Mouse (Mus musculus): ENCODE data around the gene Vmn2r45.
"Not testable (repeated sequence)": the region's sequence is repeated elsewhere in the genome, so short reads cannot be mapped to it uniquely, and the experiment has no call there.

Gene Vmn2r45

DNA sequence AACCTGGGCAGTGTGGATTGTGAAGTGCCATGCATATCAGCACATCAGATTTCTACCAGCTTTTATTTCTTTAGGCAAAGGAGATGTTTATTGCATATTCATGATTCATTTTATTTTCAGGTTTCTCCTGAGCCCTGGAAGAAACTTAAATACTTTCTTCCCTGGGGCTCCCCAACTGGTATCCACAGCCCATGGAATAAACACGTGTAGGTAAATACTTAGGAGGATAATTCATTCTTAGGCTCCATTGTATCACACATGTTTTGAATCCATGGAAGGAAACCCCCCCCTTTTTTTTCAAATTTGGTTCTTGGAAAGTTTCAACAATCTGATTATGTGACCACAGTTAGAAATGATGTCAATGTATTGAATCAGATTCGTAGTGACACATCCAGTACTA, at the start of gene Vmn2r45:
Gene Vmn2r45 (minus strand): TSS at position 101 of the 400 bp plus-strand sequence.
- DNase-seq: not testable (repeated sequence)
